Mouse (Mus musculus): Measurements from ENCODE around the gene Nmrk2.
A peak's percentile ranks its signal among the peaks of the same experiment; 100 is the strongest.
"Not testable (repeated sequence)": the region's sequence is repeated elsewhere in the genome, so short reads cannot be mapped to it uniquely, and the experiment has no call there.

The Nmrk2 gene

GRCm38 (mm10) chr10:81201807-81202758 lies at the start of gene Nmrk2:
TSS of gene Nmrk2 (minus strand) at chr10:81202051.
- DNase-seq: no peak

GRCm38 (mm10) chr10:81249442-81249841 lies 47.6 kb upstream of the Nmrk2 start:
- no peak for DNase-seq

DNA sequence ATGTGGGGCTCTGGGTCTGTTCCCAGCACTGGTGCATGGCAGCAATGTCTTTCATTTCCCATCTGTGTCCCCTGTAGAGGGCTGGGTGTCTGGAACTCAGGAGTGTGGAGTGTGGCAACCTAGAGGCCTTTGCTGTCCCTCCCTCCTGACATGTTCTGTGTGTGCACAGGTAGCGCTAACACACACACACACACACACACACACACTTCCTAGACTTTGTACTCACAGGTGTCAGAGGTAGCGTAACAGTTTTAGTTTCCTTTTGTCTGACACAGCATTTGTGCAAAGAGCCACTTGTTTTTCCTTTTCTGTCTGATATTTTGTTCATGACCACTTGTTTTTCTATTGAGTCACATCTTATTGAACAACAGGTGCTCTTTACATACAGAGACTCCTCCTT lies 46.0 kb upstream of the Nmrk2 start:
- DNase-seq: no peak

DNA sequence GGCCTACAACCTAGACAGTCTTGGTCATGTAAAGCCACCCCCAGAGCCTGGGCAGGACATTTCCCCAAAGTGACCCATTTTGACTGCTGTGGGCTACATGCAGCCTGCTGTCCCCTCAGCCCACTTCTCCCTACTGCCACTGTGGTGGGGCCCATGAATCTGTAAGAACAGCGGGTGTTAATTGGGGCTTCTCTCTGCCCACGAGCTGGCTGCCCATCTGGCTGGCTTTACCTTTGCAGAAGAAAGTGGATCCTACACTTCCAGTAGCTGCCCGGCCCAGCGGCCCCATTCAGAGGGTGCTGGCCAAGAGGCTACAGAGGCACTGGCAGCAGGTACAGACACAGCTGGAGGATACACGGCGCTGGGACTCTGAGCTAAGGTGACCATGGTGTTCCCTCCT lies 43.3 kb upstream of the Nmrk2 start:
- DNase-seq: no peak

- DNase-seq: peak; percentile 89 to 90
Observed at GRCm38 (mm10) chr10:81244595-81244994, 42.7 kb upstream of the Nmrk2 start.

GRCm38 (mm10) chr10:81244146-81244545 lies 42.3 kb upstream of the Nmrk2 start:
- no peak for DNase-seq

DNA sequence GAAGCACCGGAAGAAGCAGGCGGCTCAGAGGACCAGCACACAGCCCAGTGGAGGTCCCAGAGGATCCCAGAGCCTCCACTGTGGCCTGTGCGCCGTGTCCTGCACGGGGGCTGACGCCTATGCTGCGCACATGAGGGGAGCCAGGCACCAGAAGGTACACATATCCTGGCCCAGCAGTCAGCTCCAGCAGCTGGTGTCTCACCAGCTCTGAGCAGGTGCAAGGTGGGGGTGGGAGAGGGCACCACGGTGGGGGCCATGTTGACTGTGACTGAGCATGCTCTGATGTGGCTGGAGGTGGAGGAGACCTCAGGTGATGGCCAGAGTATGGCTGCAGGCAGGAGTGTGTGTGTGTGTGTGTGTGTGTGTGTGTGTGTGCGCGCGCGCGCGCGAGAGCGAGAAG lies 40.2 kb upstream of the Nmrk2 start:
- no peak for DNase-seq

DNA sequence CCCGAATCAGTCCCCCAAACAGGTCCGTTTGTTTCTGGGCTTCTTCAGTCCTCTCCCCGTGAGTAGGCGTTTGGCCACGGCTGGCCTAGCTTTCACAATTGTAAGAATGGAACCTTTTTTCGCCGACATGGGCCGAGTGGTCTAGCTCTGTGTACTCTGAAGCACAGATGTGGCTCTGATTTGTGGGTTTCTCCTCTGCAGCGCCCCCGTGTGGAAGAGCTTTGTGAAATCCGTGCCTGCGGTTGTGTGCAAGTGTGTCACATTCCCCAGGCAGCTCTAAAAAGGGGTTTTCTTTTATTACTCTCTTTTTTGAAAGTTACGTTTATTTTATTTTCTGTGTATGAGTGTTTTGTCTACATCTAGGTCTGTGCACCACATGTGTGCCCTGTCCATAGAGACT lies 39.0 kb upstream of the Nmrk2 start:
- peak; percentile 75 to 79 for DNase-seq

DNA sequence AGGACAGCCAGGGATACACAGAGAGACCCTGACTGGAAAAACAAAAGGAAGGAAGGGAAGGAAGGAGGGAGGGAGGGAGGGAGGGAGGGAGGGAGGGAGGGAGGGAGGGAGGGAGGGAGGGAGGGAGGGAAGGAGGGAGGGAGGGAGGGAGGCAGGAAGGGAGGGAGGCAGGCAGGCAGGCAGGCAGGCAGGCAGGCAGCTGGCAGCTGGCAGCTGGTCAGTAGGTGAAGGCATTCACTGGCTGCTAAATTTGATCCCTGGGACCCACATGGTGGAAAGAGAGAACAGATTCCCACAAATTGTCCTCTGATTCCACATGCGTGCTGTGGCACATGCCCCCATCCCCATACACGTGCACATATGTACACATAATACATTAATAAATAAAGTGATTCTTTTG lies 36.8 kb upstream of the Nmrk2 start:
- no peak for DNase-seq

DNA sequence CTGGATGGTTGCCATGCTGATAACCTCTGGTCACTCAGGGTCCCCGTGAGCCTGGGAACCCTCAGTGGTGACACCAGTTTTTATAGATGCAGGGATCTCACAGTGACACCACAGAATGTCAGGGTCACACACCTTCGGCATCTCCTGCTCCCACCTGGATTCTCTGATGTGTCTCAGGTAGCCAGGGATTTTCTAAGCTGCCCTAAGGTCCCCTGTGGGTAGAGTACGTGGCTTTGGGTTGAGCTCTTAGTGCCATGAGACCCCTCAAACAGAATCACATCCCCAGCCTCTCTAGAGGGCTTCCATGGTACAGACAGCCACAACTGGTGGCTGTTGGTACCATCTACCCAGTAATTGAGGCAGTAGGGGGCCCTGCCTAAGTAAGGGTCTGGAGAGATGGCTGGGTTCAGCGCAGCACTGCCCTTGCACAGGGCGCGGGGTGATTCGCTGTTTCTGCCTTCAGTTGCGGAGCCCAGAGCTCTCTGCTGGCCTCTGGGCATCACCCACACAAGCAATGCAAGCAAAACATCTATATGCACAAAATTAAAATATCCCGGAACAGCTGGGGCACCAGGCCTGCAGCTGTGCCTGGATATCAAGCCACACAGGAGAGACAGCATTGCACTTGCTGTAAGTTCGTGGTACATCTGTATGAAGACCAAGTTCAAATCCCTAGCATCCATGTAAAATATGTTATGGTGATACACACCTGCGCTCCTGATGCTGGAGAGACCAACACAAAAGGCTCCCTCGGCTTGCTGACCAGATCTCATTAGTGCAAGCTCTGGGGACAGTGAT lies 34.8 kb upstream of the Nmrk2 start:
- no peak for DNase-seq

DNA sequence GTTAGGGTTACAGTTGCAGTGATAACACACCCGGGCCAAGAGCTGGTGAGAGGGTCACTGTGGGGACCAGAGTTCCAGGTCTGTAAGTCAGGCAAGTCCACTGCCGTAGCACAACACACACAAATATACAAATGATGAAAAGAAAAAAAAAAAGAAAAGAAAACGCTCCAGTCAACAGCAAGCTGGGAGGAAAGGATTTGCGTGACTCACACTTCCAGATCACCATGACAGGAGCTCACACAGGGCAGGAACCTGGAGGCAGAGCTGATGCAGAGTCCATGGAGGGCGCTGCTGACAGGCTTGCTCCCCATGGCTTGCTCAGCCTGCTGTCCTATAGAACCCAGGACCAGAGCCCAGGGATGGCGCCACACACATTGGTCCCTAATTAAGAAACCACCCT lies 32.4 kb upstream of the Nmrk2 start:
- no peak for DNase-seq

GRCm38 (mm10) chr10:81233226-81233585 lies 31.4 kb upstream of the Nmrk2 start:
- no peak for DNase-seq

DNA sequence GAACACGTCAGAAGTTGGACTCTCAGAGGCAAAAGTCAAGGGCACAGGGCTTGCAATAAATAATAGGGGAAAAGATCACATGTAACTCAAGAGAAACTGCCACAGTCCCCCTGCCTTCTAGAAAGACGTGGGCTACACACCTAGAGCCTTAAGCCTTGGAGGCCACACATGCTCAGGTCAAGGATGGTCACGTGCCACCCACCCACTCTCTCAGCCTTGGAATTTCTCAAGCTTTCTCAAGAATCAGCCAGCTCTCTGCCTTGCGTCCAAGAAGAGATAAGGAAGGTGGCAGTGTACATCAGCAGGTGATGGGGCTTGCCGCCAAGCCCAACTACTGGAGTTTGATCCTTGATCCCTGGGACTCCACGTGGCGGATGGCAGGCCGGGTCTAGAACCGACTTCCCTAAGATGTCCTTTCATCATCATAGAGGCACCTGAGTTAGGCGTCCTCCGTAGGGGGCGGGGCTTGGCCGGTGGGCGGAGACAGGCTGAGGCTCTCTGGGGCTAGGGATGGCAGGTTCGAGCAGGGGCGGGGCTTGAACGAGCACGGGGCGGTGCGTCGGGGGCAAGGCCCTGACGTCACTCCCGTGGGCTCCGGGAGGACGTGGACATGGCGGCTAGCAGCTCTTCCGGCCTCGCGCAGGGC lies 30.9 kb upstream of the Nmrk2 start, which contains the start of gene Zfr2:
Zfr2 (plus strand) TSS at position 576 of the 646 bp plus-strand sequence.
- peak; percentile 95 to 97 for DNase-seq

- no peak for DNase-seq
Observed at GRCm38 (mm10) chr10:81231436-81231835, 29.6 kb upstream of the Nmrk2 start.

DNA sequence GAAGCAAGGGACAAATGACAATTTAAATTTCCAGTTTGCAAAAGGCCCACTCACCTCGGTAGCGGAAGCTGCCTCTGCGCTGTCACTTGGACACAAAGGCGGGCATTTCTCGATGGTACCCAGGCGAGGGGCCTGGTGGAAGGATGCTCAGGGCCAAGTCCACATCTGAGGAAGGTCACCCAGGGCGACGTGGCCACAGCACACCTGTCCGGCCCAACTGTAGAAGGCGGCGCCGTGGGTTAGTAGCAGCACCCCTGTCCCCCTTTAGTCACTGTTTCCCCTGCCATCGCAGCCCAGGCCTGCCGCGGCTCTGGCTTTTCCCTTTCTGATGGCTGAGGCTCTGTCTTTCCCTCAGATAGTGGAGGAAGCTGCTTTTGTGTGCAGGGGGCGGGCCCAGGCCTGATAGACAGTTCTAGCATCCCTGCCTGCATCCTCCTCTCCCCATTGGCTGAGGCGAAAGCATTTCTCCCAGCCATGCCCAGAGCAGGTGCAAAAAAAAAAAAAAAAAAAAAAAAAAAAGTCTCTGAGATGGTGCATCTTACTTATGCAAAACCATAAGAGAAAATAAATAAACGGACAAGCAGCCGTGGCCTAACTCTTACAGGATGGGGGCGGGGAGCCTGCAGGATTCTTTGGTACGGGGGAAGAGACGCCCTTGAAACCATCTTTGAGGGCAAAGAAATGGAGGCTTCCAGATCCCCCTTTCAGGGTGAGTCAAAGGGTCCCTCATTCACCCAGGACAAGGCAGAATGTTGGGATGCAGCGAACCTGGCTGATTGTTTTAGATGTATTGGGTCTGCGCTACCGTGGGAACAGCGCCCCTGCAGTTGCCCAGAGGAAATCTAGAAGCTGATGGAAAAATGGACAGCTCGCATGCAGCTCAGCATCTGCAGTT lies 28.8 kb upstream of the Nmrk2 start, which contains the start of gene Atcay:
Atcay (minus strand) TSS at position 396 of the 895 bp plus-strand sequence.
- peak; percentile 57 to 61 for DNase-seq

DNA sequence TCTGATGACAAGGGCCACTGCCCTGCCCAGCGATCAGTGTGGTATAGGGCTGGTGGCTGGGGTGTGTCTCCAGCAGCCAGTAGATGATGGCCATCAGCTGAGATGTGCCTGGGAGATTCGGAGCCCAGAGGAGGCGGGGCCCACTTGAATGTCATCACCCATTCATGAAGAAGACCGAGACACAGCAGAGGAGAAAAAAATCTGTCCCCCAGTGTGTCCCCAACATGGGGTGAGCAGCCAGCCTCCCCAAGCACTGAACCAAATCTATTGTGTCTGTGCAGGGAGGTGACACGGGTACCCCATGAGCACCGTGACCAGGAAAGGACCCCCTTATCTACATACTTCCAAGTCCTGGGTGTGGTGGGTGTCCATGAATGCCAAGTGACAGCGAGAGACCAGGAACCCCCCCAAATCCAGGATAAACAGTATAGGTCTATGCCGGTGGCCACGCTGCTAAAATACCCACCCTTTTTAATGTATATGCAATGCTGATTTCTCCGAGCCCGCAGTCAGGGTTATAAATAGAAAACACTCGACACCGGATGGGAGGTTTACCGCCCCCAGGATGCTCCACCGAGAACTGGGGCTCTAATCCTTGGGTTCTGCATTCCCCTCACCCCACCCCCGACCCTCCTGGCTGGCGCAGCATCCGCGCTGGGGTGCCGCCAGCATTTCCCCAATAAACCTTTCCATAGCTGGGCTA lies 28.0 kb upstream of the Nmrk2 start:
- DNase-seq: no peak

DNA sequence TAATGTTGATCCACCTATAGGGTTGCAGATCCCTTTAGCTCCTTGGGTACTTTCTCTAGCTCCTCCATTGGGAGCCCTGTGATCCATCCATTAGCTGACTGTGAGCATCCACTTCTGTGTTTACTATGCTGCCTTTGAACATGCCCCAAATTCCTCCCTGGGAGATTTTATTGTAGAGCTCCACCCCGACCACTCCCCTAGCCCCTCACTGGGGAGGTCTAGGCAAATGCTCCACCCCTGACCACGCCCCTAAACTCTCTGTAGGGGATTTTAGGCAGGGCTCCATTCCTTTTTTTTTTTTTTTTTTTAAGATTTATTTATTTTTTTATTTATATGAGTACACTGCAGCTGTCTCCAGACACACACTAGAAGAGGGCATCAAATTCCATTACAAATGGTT lies 21.9 kb upstream of the Nmrk2 start:
- not testable (repeated sequence) for DNase-seq

DNA sequence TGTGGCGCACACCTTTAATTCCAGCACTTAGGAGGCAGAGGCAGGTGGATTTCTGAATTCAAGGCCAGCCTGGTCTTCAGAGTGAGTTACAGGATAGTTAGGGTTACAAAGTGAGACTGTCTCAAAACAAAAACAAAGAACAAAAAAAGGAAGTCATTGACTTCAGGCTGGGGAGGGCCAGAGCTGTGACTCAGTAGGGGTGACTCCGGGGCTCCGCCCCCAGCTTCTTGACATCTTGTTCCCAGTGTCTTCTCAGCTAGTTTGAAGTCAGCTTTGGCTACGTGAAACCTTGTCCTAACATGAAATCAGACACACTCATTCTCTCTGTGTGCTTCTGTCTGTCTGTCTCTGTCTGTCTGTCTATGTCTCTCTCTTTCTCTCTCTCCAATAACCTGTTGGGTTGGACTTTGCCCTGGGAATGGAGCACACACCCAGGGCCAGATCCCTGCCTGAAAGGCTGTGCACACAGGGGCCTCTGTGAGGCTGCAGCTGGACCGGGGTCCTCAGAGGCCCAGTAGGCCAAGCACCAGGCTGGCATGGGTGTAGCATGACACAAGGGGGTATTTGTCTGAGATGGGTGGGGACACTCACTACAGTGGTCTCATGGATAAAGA lies 19.7 kb upstream of the Nmrk2 start:
- no peak for DNase-seq

DNA sequence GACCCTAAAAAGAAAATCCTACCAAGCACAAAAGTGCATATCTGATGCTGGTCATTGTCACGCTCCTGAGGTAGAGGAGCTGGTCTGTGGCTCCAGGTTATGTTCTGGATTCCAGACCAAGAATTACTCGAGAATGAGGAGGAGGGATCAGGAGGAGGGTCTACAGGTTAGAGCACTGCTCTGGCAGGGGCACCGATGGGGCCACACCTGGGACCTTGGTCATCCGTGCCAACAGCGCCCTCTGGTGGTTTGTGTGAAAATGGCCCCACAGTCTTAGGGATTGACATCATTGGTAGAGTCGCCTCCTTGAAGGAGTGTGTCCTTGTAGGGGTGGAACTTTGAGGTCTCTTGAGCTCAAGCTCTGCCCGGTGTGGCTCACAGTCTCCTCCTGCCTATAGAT lies 16.1 kb upstream of the Nmrk2 start:
- DNase-seq: peak; percentile 82 to 84

GRCm38 (mm10) chr10:81217267-81217666 lies 15.4 kb upstream of the Nmrk2 start:
- peak; percentile 35 to 41 for DNase-seq

DNA sequence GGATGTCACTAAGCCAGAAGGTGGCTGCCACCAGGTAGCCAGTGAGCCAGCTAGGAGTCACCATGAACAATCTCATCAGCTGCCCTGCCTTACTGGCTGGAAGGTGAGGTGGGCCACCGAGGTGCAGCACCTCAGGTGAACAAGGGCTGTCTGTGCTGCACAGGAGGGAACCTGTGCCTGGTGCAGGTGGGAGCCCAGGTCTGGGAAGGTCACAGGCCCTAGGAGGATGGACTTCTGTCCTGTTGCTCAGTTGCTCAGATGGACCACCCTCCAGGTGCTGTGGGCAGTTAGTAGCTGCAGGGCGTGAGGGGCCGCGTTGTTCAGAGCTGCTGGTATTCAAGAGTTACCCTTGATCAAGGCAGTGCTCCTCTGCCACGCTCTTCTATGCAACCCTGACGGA lies 15.0 kb upstream of the Nmrk2 start:
- no peak for DNase-seq
